Comparison of ENCODE assay signal across 8 mouse cellular contexts in genomic region chrX:7728215-7728921, GRCm38 (mm10). TPM values are rescaled to one million over a fixed set of nuclear protein-coding genes. Genes with fewer than 3 reads are reported as not detected.
A peak's percentile ranks its signal among the peaks of the same experiment; 100 is the strongest.
DNase-seq lines count a peak whose midpoint lies in the region; ATAC-seq lines count a peak whose summit lies in the region.

Gene Praf2 (plus strand): TSS chrX:7728439.

- ATAC-seq in erythroid progenitor cell, adult 5-6 weeks (replicated peaks; ENCODE audit: low FRiP score, poor library complexity, severe bottlenecking): peak; percentile 97
- peak; percentile 71 for ATAC-seq in heart, embryonic 13.5 days (ENCODE audit: extremely low read depth, insufficient number of reproducible peaks, low FRiP score, low TSS enrichment)
- ATAC-seq in liver, embryonic 13.5 days (ENCODE audit: low read depth): peak; percentile 93
- ATAC-seq in stomach, embryonic 16.5 days (ENCODE audit: insufficient read depth, low FRiP score): peak; percentile 92

- DNase-seq in CD4-positive, CD25-positive, alpha-beta regulatory T cell, adult 2 months (ENCODE audit: low read depth, low spot score): peak; percentile 86
- DNase-seq in brain, embryonic 18.5 days (ENCODE audit: low read depth, low spot score): peak; percentile 74
- peak; percentile 88 for DNase-seq in kidney, postnatal 14 days
- DNase-seq in liver, embryonic 13.5 days: peak; percentile 74
- peak; percentile 65 for DNase-seq in neural tube, embryonic 10.5 days (ENCODE audit: extremely low spot score, low spot score)

- H3K9me3 ChIP-seq in heart, embryonic 13.5 days: no peaks in the 10 kb centered on the region
- H3K9me3 ChIP-seq in liver, embryonic 13.5 days (replicated peaks): no peaks in the 10 kb centered on the region
- H3K9me3 ChIP-seq in stomach, embryonic 16.5 days (replicated peaks; ENCODE audit: control insufficient read depth, low read length): no peaks in the 10 kb centered on the region

- H3K36me3 ChIP-seq in heart, embryonic 13.5 days: peaks cover 30% of the 10 kb centered on the region
- peaks cover 32% of the 10 kb centered on the region for H3K36me3 ChIP-seq in liver, embryonic 13.5 days
- H3K36me3 ChIP-seq in stomach, embryonic 16.5 days (ENCODE audit: control insufficient read depth, insufficient read depth, low read length): no peaks in the 10 kb centered on the region; the same call in none of the 2 replicates

- H3K27me3 ChIP-seq in heart, embryonic 13.5 days (replicated peaks): no peaks in the 10 kb centered on the region
- H3K27me3 ChIP-seq in liver, embryonic 13.5 days: no peaks in the 10 kb centered on the region
- H3K27me3 ChIP-seq in stomach, embryonic 16.5 days (ENCODE audit: control insufficient read depth, insufficient read depth, low read length): no peaks in the 10 kb centered on the region

- peak within 1 kb of the TSS; percentile 54 for H3K27ac ChIP-seq in heart, embryonic 13.5 days (replicated peaks)
- peak within 1 kb of the TSS; percentile 63 for H3K27ac ChIP-seq in liver, embryonic 13.5 days
- peak within 1 kb of the TSS; percentile 80 for H3K27ac ChIP-seq in stomach, embryonic 16.5 days (ENCODE audit: low read length)

- H3K4me1 ChIP-seq in heart, embryonic 13.5 days: peaks cover 9% of the 10 kb centered on the region; the same call in 1 of the 2 replicates
- peaks cover 13% of the 10 kb centered on the region for H3K4me1 ChIP-seq in liver, embryonic 13.5 days (replicated peaks)
- H3K4me1 ChIP-seq in stomach, embryonic 16.5 days (ENCODE audit: control insufficient read depth, insufficient read depth, low read length): no peaks in the 10 kb centered on the region

- H3K4me2 ChIP-seq in heart, embryonic 13.5 days: peak within 1 kb of the TSS; percentile 69
- H3K4me2 ChIP-seq in liver, embryonic 13.5 days: peak within 1 kb of the TSS; percentile 66
- H3K4me2 ChIP-seq in stomach, embryonic 16.5 days (ENCODE audit: low read depth, low read length): peak within 1 kb of the TSS; percentile 53

- H3K9ac ChIP-seq in heart, embryonic 13.5 days: peak within 1 kb of the TSS; percentile 78
- peak within 1 kb of the TSS; percentile 52; the same call in 1 of the 2 replicates for H3K9ac ChIP-seq in liver, embryonic 13.5 days
- peak within 1 kb of the TSS; percentile 69 for H3K9ac ChIP-seq in stomach, embryonic 16.5 days (ENCODE audit: low read length)

- peak within 1 kb of the TSS; percentile 58 for H3K4me3 ChIP-seq in heart, embryonic 13.5 days
- H3K4me3 ChIP-seq in liver, embryonic 13.5 days (replicated peaks): peak within 1 kb of the TSS; percentile 49
- H3K4me3 ChIP-seq in stomach, embryonic 16.5 days (replicated peaks; ENCODE audit: low read length): peak within 1 kb of the TSS; percentile 56

- 17% methylated on average over 42 of the region's 42 CpGs for WGBS in heart, embryonic 13.5 days
- WGBS in liver, embryonic 13.5 days (ENCODE audit: insufficient replicate concordance): 16% methylated on average over 42 of the region's 42 CpGs
- WGBS in stomach, embryonic 16.5 days: 15% methylated on average over 42 of the region's 42 CpGs

RNA-seq across cellular contexts. Expression of gene Praf2, which starts in this region (rescaled TPM):
- 1.3 and 2.5 TPM in 2 replicates for total RNA-seq in erythroid progenitor cell, adult 5-6 weeks (2015; ENCODE audit: low replicate concordance)
- 2.1 TPM in 1 of 2 replicates, not detected in the other for total RNA-seq in erythroid progenitor cell, adult 5-6 weeks (2017; ENCODE audit: low replicate concordance)
- 42.4 and 42.5 TPM in 2 replicates for polyA plus RNA-seq in heart, embryonic 13.5 days (2015; fragmentation: Nextera tagmentation; extraction: Ambion mirVana)
- 8.3 and 9.1 TPM in 2 replicates for polyA plus RNA-seq in liver, embryonic 13.5 days (2015; fragmentation: Nextera tagmentation; extraction: Ambion mirVana)
- polyA plus RNA-seq in stomach, embryonic 16.5 days (2015; fragmentation: Nextera tagmentation; extraction: Ambion mirVana): 59.4 and 63.1 TPM in 2 replicates

Comparison
In these comparisons a context has a peak if more than half of its experiments do, and no peak if none do; other contexts are left out.
1. Peak in every context shown above with its lines: DNase-seq, ATAC-seq, H3K4me3 ChIP-seq and H3K27ac ChIP-seq.